Mouse (Mus musculus) lung, postnatal 0 days (tissue): Measurements from ENCODE around the gene Gja3. TPM values are rescaled to one million over a fixed set of nuclear protein-coding genes. Genes with fewer than 3 reads are reported as not detected.
A peak's percentile ranks its signal among the peaks of the same experiment; 100 is the strongest.
"Not testable (repeated sequence)": the region's sequence is repeated elsewhere in the genome, so short reads cannot be mapped to it uniquely, and the experiment has no call there.

Source experiments
- ATAC-seq: fragments of 200-750 bp; cut with Nextera tagmentation; 2 replicates; pipeline ENCODE4 v1.8.0; 2017; ENCODE audit warnings: moderate library complexity
- DNase-seq: peaks from one replicate; pipeline ENCODE4 v3.0.0-alpha.2; 2016; ENCODE audit warnings: low spot score
- H3K27ac ChIP-seq: fragments of 300-500 bp; sonication (generic); 2 replicates; pipeline ENCODE4 v1.5.1; 2014; ENCODE audit warnings: antibody characterized with exemption, mild to moderate bottlenecking, low read length, mixed read lengths
- H3K27me3 ChIP-seq: fragments of 300-500 bp; sonication (generic); replicated peaks from 2 replicates; pipeline ENCODE4 v1.6.1; 2014; ENCODE audit warnings: low read length, mixed read lengths; ENCODE audit not compliant: insufficient read depth
- H3K36me3 ChIP-seq: fragments of 300-500 bp; sonication (generic); 2 replicates; pipeline ENCODE4 v1.6.1; 2014; ENCODE audit warnings: low read length, mixed read lengths; ENCODE audit not compliant: insufficient read depth
- H3K4me1 ChIP-seq: fragments of 300-500 bp; sonication (generic); 2 replicates; pipeline ENCODE4 v1.6.1; 2014; ENCODE audit warnings: antibody characterized with exemption, low read depth, low read length, mixed read lengths; ENCODE audit not compliant: insufficient read depth
- H3K4me2 ChIP-seq: fragments of 300-500 bp; sonication (generic); replicated peaks from 2 replicates; pipeline ENCODE4 v1.6.1; 2014; ENCODE audit warnings: low read depth, mild to moderate bottlenecking, low read length, moderate library complexity, mixed read lengths
- H3K4me3 ChIP-seq: fragments of 300-500 bp; sonication (generic); 2 replicates; pipeline ENCODE4 v1.5.1; 2014; ENCODE audit warnings: low read depth, low read length
- H3K9ac ChIP-seq: fragments of 300-500 bp; sonication (generic); replicated peaks from 2 replicates; pipeline ENCODE4 v1.6.1; 2014; ENCODE audit warnings: low read depth, mild to moderate bottlenecking
- H3K9me3 ChIP-seq: fragments of 300-500 bp; sonication (generic); 2 replicates; pipeline ENCODE4 v1.6.1; 2016; ENCODE audit warnings: low read length, mixed read lengths
- CTCF ChIP-seq: IDR thresholded peaks from 2 replicates; pipeline ENCODE4 v1.5.1; 2016; ENCODE audit warnings: antibody characterized with exemption, mild to moderate bottlenecking
- EP300 ChIP-seq: IDR thresholded peaks from 2 replicates; pipeline ENCODE4 v1.6.1; 2016; ENCODE audit warnings: antibody characterized with exemption, mild to moderate bottlenecking, control low read depth
- WGBS: fragments of 180-500 bp; shearing (Covaris S2); extraction: QIAGEN DNeasy Blood & Tissue Kit; methylation state at CpG from one replicate; pipeline ENCODE4 v1.1.7; 2014; 5-methylcytosine and 5-hydroxymethylcytosine counted together
- polyA plus RNA-seq: library from polyadenylated mRNA; unstranded; fragments of >200 nt; fragmentation: Nextera tagmentation; extraction: Ambion mirVana; gene quantifications from 2 replicates; pipeline ENCODE4 v1.2.1, GENCODE M21; 2015

Gene Gja3
- polyA plus RNA-seq, 1 experiment from 2014 or later, result 1.0 TPM

- Histone ChIP-seq H3K4me3 (no peak overlapping the region), H3K4me1 (no peaks in the 10 kb centered on the region), H3K4me2 (no peak overlapping the region), H3K9ac (no peak overlapping the region), H3K9me3 (no peaks in the 10 kb centered on the region), H3K36me3 (no peaks in the 10 kb centered on the region), H3K27ac (no peak overlapping the region), H3K27me3 (no peaks in the 10 kb centered on the region)
- WGBS, result 55% methylated on average over 6 of the region's 6 CpGs
- ATAC-seq, result no peak
- TF ChIP-seq CTCF, result no peak
- DNase-seq, result no peak
These were observed 14.0 kb downstream of the Gja3 start for GRCm38 (mm10) chr14:57043863-57044262.

- no peak overlapping the region for H3K9ac ChIP-seq
- 22% methylated on average over 1 of the region's 1 CpGs for WGBS
- H3K27me3 ChIP-seq, result no peaks in the 10 kb centered on the region
- H3K9me3 ChIP-seq, result no peaks in the 10 kb centered on the region
- ATAC-seq, result peak; percentile 81
- DNase-seq, result peak; percentile 66
- H3K36me3 ChIP-seq, result no peaks in the 10 kb centered on the region
- H3K4me2 ChIP-seq, result no peak overlapping the region
- H3K4me1 ChIP-seq, result no peaks in the 10 kb centered on the region
- TF ChIP-seq CTCF, result no peak
- TF ChIP-seq EP300, result no peak
- H3K4me3 ChIP-seq, result no peak overlapping the region
- H3K27ac ChIP-seq, result no peak overlapping the region
These were observed 16.5 kb downstream of the Gja3 start for GRCm38 (mm10) chr14:57041439-57041838.

GRCm38 (mm10) chr14:57034926-57035498 lies 22.9 kb downstream of the Gja3 start:
- DNase-seq (peak; percentile 26), ATAC-seq (0 out of 2 replicates have a peak, but pooled peaks have one; percentile 32)
- Histone ChIP-seq H3K4me1 (no peaks in the 10 kb centered on the region), H3K36me3 (no peaks in the 10 kb centered on the region), H3K27ac (no peak overlapping the region), H3K4me2 (no peak overlapping the region), H3K27me3 (no peaks in the 10 kb centered on the region), H3K9me3 (no peaks in the 10 kb centered on the region), H3K9ac (no peak overlapping the region), H3K4me3 (no peak overlapping the region)
- 41% methylated on average over 6 of the region's 6 CpGs for WGBS
- TF ChIP-seq EP300, result no peak
- TF ChIP-seq CTCF, result no peak

- H3K36me3 ChIP-seq, result no peaks in the 10 kb centered on the region
- H3K4me2 ChIP-seq, result no peak overlapping the region
- no peak overlapping the region for H3K4me3 ChIP-seq
- H3K27me3 ChIP-seq, result no peaks in the 10 kb centered on the region
- H3K9ac ChIP-seq, result no peak overlapping the region
- TF ChIP-seq CTCF, result no peak
- TF ChIP-seq EP300, result no peak
- no peak for DNase-seq
- no peaks in the 10 kb centered on the region for H3K9me3 ChIP-seq
- H3K27ac ChIP-seq, result no peak overlapping the region
- H3K4me1 ChIP-seq, result no peaks in the 10 kb centered on the region
- ATAC-seq, result no peak
- 28% methylated on average over 9 of the region's 9 CpGs for WGBS
These were observed 23.8 kb downstream of the Gja3 start for GRCm38 (mm10) chr14:57034135-57034534.

GRCm38 (mm10) chr14:57032850-57033249 lies 25.1 kb downstream of the Gja3 start:
- TF ChIP-seq EP300 (no peak), CTCF (no peak)
- 47% methylated on average over 3 of the region's 3 CpGs for WGBS
- peak; percentile 16 for DNase-seq
- no peaks in the 10 kb centered on the region for H3K36me3 ChIP-seq
- H3K9ac ChIP-seq, result no peak overlapping the region
- H3K4me2 ChIP-seq, result no peak overlapping the region
- no peak overlapping the region for H3K27ac ChIP-seq
- H3K9me3 ChIP-seq, result no peaks in the 10 kb centered on the region
- ATAC-seq, result no peak
- H3K4me1 ChIP-seq, result no peaks in the 10 kb centered on the region
- H3K4me3 ChIP-seq, result no peak overlapping the region
- H3K27me3 ChIP-seq, result no peaks in the 10 kb centered on the region

- Histone ChIP-seq H3K4me1 (no peaks in the 10 kb centered on the region), H3K9ac (no peak overlapping the region), H3K4me3 (no peak overlapping the region), H3K27ac (no peak overlapping the region), H3K4me2 (no peak overlapping the region), H3K9me3 (no peaks in the 10 kb centered on the region), H3K36me3 (no peaks in the 10 kb centered on the region), H3K27me3 (no peaks in the 10 kb centered on the region)
- 77% methylated on average over 2 of the region's 2 CpGs for WGBS
- TF ChIP-seq EP300, result no peak
- ATAC-seq (no peak), DNase-seq (no peak)
These were observed 39.5 kb downstream of the Gja3 start for GRCm38 (mm10) chr14:57018436-57018835.

GRCm38 (mm10) chr14:57016806-57017205 lies 41.1 kb downstream of the Gja3 start:
- H3K4me2 ChIP-seq, H3K9me3 ChIP-seq, H3K27ac ChIP-seq, H3K36me3 ChIP-seq, ATAC-seq, H3K27me3 ChIP-seq, H3K4me3 ChIP-seq, DNase-seq, H3K9ac ChIP-seq, H3K4me1 ChIP-seq: not testable (repeated sequence)
